Mouse (Mus musculus) embryonic facial prominence, embryonic 11.5 days (tissue): ENCODE measurements around the gene Med26. TPM values are rescaled to one million over a fixed set of nuclear protein-coding genes. Genes with fewer than 3 reads are reported as not detected.

Experiments
- ATAC-seq: fragments of 200-750 bp; cut with Nextera tagmentation; replicated peaks from 2 replicates; pipeline ENCODE4 v1.8.0; 2017; ENCODE audit warnings: low read depth; ENCODE audit not compliant: insufficient number of reproducible peaks, low FRiP score, low TSS enrichment
- DNase-seq: peaks from one replicate; pipeline ENCODE4 v3.0.0-alpha.2; 2015; ENCODE audit warnings: low spot score
- H3K27ac ChIP-seq: fragments of 300-500 bp; sonication (generic); replicated peaks from 2 replicates; pipeline ENCODE4 v1.5.1; 2014; ENCODE audit warnings: mild to moderate bottlenecking, low read depth, low read length, control low read depth
- H3K27me3 ChIP-seq: fragments of 300-500 bp; sonication (generic); 2 replicates; pipeline ENCODE4 v1.6.1; 2014; ENCODE audit warnings: mild to moderate bottlenecking, low read length, moderate library complexity, mixed read lengths; ENCODE audit not compliant: control insufficient read depth, insufficient read depth
- H3K36me3 ChIP-seq: fragments of 300-500 bp; sonication (generic); replicated peaks from 2 replicates; pipeline ENCODE4 v1.6.1; 2014; ENCODE audit warnings: low read depth, mild to moderate bottlenecking, low read length, moderate library complexity, mixed read lengths; ENCODE audit not compliant: control insufficient read depth, insufficient read depth
- H3K4me1 ChIP-seq: fragments of 300-500 bp; sonication (generic); 2 replicates; pipeline ENCODE4 v1.6.1; 2014; ENCODE audit warnings: low read length, mixed read lengths; ENCODE audit not compliant: control insufficient read depth, insufficient read depth
- H3K4me2 ChIP-seq: fragments of 300-500 bp; sonication (generic); 2 replicates; pipeline ENCODE4 v1.6.1; 2014; ENCODE audit warnings: low read depth, mild to moderate bottlenecking, control low read depth, low read length, moderate library complexity
- H3K4me3 ChIP-seq: fragments of 300-500 bp; sonication (generic); 2 replicates; pipeline ENCODE4 v1.5.1; 2014; ENCODE audit warnings: low read depth, low read length, control low read depth
- H3K9ac ChIP-seq: fragments of 300-500 bp; sonication (generic); replicated peaks from 2 replicates; pipeline ENCODE4 v1.6.1; 2014; ENCODE audit warnings: mild to moderate bottlenecking, control low read depth, low read length
- H3K9me3 ChIP-seq: fragments of 300-500 bp; sonication (generic); replicated peaks from 2 replicates; pipeline ENCODE4 v1.6.1; 2016; ENCODE audit warnings: mild to moderate bottlenecking, low read length, inconsistent platforms, mixed read lengths; ENCODE audit not compliant: control insufficient read depth
- WGBS: fragments of 180-500 bp; shearing (Covaris S2); extraction: QIAGEN DNeasy Blood & Tissue Kit; methylation state at CpG from one replicate; pipeline ENCODE4 v1.1.7; 2014; 5-methylcytosine and 5-hydroxymethylcytosine counted together
- polyA plus RNA-seq: library from polyadenylated mRNA; unstranded; fragments of >200 nt; fragmentation: Nextera tagmentation; extraction: Ambion mirVana; gene quantifications from 2 replicates; pipeline ENCODE4 v1.2.1, GENCODE M21; 2014

The Med26 gene
- polyA plus RNA-seq = 12.1 and 14.1 TPM in 2 replicates

DNA sequence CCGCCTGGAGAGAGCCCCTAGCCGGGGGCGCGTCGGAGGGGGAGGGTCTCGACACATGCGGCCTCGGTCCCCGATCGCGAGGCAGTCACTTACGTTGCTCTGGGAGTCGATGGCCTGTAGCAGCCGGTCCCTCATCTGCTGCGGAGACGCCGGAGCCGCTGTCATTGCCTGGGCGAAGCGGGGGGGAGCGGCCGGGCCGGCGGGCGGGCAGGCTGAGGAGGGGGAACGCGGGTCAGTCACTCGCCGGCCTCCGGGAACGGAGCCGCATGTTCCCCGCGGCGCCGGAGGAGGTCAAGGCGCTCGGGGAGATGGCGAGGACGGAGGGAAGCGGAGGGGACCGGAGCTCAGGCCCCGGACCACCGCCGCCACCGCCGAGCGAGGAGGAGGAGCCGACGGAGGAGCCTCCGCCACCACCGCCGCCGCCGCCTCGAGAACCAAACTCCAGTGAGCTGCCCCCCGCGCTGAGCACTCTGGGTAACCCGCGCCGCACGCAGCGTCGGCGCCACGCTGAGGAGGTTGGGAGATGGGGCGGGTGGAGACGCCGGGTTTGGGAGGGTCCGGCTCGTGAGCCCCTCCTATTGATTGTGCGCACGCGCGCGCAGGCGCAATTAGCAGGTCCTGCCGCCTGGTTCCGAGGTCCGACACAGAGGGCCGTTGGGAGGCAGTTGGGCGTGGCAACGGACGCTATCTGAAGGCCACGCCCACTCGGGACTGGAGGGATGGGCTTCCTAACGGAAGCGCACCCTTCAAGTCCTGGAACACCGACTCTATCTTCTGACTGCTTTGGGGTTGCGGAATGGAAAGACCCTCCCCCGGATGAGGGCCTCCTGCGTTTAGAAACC lies at the start of gene Med26:
Med26 (minus strand) TSS at position 469 of the 842 bp plus-strand sequence.
- no peaks in the 10 kb centered on the region for H3K27me3 ChIP-seq
- no peaks in the 10 kb centered on the region; the same call in 1 of the 2 replicates for H3K4me1 ChIP-seq
- H3K27ac ChIP-seq = peak within 1 kb of the TSS; percentile 93
- H3K4me3 ChIP-seq = peak within 1 kb of the TSS; percentile 92
- H3K36me3 ChIP-seq = no peaks in the 10 kb centered on the region; the same call in 1 of the 2 replicates
- under 1% methylated on average over 72 of the region's 92 CpGs for WGBS
- peak; percentile 100 for DNase-seq
- H3K9me3 ChIP-seq = no peaks in the 10 kb centered on the region
- H3K9ac ChIP-seq = peak within 1 kb of the TSS; percentile 88
- peak within 1 kb of the TSS; percentile 77 for H3K4me2 ChIP-seq
- ATAC-seq = peak; percentile 96

DNA sequence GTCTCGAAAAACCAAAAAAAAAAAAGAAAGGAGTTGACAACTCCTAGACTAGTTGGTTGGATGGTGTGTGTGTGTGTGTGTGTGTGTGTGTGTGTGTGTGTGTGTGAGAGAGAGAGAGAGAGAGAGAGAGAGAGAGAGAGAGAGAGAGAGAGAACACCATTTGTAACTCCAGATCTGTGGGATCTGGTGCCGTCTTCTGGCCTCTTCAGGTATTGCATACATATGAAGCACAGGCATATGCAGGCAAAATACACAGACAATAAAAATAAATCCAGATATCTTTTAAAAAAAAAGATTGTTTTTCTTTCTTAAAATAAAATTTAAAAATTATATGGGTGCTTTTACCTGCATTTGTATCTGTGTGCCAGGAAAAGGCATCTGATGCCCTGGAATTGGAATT lies 42.1 kb upstream of the Med26 start:
- Histone ChIP-seq H3K4me2 (no peak overlapping the region), H3K9me3 (no peaks in the 10 kb centered on the region), H3K27ac (no peak overlapping the region), H3K4me3 (no peak overlapping the region), H3K36me3 (no peaks in the 10 kb centered on the region), H3K27me3 (no peaks in the 10 kb centered on the region), H3K9ac (no peak overlapping the region), H3K4me1 (no peaks in the 10 kb centered on the region)
- WGBS = 65% methylated on average over 2 of the region's 2 CpGs
- ATAC-seq (no peak), DNase-seq (peak; percentile 10)

DNA sequence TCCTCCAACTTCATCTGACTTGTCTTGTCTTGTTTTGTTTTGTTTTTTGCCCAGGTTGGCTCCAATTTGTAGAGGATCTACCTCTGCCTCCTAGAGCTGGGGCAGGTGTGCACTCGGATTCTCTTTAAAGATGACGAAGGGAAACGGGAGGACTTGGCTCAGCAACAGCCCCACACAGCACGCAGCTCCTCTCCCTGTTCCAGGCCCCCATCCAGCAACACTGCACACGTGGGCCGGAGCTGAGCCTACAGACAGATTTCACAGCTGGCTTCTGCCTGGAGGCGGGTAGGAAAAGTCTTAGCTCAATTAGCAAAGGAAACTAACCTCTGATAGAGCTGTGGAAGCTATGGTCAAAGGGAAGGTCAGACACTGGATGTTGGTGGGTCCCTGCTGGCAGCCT lies 41.2 kb upstream of the Med26 start:
- H3K9ac ChIP-seq = no peak overlapping the region
- H3K4me3 ChIP-seq = no peak overlapping the region
- H3K36me3 ChIP-seq = no peaks in the 10 kb centered on the region
- H3K27ac ChIP-seq = no peak overlapping the region
- H3K27me3 ChIP-seq = no peaks in the 10 kb centered on the region
- no peaks in the 10 kb centered on the region for H3K9me3 ChIP-seq
- no peaks in the 10 kb centered on the region for H3K4me1 ChIP-seq
- H3K4me2 ChIP-seq = no peak overlapping the region
- ATAC-seq (no peak), DNase-seq (no peak)
- WGBS = 73% methylated on average over 7 of the region's 7 CpGs

DNA sequence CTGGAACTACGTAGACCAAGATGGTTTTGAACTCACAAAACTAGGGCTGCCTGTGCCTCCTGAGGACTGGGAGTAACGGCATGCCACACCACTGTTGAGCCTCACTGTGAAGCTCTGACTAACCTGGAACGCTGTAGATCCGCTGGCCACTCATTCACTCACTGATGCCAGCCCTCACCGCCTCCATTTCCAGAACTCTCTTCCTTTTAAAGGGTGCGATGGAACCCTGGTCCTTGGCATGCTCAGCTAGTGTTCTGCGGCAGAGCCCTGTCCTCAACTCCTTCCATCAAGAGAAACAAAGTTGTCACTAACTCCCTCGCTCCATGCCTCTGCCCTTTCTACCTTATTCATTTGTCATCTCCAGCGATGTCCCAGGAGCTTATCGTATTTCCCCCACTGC lies 40.8 kb upstream of the Med26 start:
- WGBS = 89% methylated on average over 10 of the region's 10 CpGs
- no peak for DNase-seq

DNA sequence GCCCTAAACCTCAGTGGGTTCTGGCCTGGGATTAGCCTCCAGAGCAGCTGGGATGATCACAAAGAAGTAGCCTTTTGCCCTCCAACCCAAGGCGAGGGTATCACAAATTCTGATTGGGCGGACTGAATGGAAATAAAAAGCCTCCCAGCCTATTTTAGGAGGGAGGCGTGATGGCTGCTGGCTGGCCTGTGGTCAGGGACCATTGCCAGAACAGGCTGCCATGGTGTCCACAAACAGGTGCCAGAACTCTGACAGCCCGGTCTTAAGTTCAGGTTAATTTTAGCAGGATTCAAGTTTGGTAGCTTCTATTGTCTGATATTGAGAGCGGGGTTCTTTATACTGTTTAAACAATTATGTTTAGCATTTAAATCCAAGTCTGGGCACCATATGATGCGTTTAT lies 39.7 kb upstream of the Med26 start:
- H3K4me2 ChIP-seq = no peak overlapping the region
- H3K4me1 ChIP-seq = no peaks in the 10 kb centered on the region
- 78% methylated on average over 6 of the region's 6 CpGs for WGBS
- no peaks in the 10 kb centered on the region for H3K9me3 ChIP-seq
- no peak overlapping the region for H3K9ac ChIP-seq
- H3K27me3 ChIP-seq = no peaks in the 10 kb centered on the region
- H3K36me3 ChIP-seq = no peaks in the 10 kb centered on the region
- no peak overlapping the region for H3K27ac ChIP-seq
- no peak overlapping the region for H3K4me3 ChIP-seq
- ATAC-seq (no peak), DNase-seq (no peak)

More for the DNA sequence above, 40.8 kb upstream of the Med26 start:
- Histone ChIP-seq H3K9ac (no peak overlapping the region), H3K27ac (no peak overlapping the region), H3K4me2 (no peak overlapping the region), H3K4me3 (no peak overlapping the region), H3K27me3 (no peaks in the 10 kb centered on the region), H3K9me3 (no peaks in the 10 kb centered on the region), H3K36me3 (no peaks in the 10 kb centered on the region), H3K4me1 (no peaks in the 10 kb centered on the region)
- ATAC-seq = no peak

DNA sequence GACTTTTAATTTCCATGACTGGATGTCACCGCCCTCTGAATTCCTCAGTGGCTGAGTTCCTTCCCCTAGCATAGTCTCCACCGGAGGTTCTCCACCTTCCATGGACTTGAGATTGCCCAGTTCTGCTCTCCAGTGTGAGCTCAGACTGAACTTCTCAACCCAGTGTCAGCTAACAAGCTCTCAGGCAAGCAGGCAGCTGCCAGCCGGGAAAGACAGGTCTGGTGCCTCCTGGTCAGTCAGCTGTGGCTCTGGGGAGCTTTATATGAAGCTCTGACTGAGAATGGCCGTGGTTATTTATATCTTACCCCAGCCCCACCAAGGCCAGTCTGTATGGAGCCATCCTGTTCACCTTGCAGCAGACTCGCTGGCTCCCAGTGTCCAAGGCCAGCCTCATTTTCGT lies 36.3 kb upstream of the Med26 start:
- Histone ChIP-seq H3K4me3 (no peak overlapping the region), H3K9me3 (no peaks in the 10 kb centered on the region), H3K4me2 (no peak overlapping the region), H3K27ac (no peak overlapping the region), H3K27me3 (no peaks in the 10 kb centered on the region), H3K4me1 (no peaks in the 10 kb centered on the region), H3K36me3 (no peaks in the 10 kb centered on the region), H3K9ac (no peak overlapping the region)
- ATAC-seq (no peak), DNase-seq (no peak)
- 81% methylated on average over 6 of the region's 6 CpGs for WGBS

DNA sequence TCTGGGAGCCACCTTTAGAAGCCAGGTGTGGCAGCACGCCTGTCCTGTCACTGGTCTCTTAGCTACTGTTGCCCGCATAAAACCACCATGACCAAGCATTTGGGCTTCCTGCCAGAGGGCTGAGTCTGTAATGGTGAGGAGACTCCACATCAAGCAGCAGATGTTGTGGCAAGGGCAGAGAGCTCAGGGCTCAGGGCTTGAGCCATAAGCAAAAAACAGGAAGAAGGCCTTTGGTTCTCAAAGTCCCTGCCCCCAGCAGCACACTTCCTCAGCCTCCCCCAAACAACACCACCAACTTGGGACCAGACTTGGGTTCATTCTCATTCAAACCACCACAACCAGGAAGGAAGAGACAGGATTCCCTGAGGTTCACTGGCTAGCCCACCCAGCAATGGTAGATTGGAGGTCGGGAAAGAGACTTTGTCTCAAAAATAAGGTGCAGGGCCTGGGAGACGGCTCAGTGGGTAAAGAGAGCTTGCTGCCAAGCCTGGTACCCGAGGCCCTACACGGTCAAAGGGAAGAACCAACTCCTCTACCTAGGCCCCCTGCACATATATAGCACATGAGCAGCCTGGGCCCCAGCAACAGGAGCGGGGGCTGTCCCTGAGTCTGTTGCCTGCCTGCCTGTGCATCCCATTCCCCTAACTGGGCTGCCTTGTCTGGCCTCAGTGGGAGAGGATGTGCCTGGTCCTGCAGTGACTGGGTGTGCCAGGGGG lies 35.1 kb upstream of the Med26 start:
- Histone ChIP-seq H3K4me1 (no peaks in the 10 kb centered on the region), H3K4me3 (no peak overlapping the region), H3K27me3 (no peaks in the 10 kb centered on the region), H3K27ac (no peak overlapping the region), H3K9ac (no peak overlapping the region), H3K4me2 (no peak overlapping the region), H3K9me3 (no peaks in the 10 kb centered on the region), H3K36me3 (no peaks in the 10 kb centered on the region)
- no peak for DNase-seq
- 77% methylated on average over 7 of the region's 7 CpGs for WGBS
- no peak for ATAC-seq

DNA sequence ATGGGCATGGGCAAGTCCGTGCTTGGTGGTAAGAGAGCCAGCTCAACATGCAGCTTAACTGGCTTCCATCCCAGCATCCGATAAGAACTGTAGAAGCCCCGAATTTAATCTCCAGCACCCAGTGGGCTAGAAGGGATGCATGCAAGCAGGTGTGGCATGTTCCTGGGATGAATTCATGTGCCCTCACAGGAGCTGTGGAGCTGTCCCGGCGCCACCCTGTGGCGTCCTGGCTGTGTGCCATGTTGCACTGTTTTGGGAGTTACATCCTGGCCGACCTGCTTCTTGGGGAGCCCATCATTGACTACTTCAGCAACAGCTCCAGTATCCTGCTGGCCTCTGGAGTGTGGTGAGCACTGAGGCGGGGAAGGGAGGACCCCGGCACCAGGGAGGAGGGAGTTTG lies 31.3 kb upstream of the Med26 start:
- Histone ChIP-seq H3K9ac (no peak overlapping the region), H3K9me3 (no peaks in the 10 kb centered on the region), H3K36me3 (no peaks in the 10 kb centered on the region), H3K4me3 (no peak overlapping the region), H3K4me1 (no peaks in the 10 kb centered on the region), H3K27ac (no peak overlapping the region), H3K4me2 (no peak overlapping the region), H3K27me3 (no peaks in the 10 kb centered on the region)
- no peak for DNase-seq
- 77% methylated on average over 9 of the region's 9 CpGs for WGBS
- no peak for ATAC-seq
